Mouse (Mus musculus): ENCODE results near the gene 1700056E22Rik. TPM values are rescaled to one million over a fixed set of nuclear protein-coding genes. Genes with fewer than 3 reads are reported as not detected.

1700056E22Rik gene
- polyA plus RNA-seq, 2 experiments = 0.27 to 0.51 TPM

- no peaks in the 10 kb centered on the region for H3K9me3 ChIP-seq (ENCODE audit: control insufficient read depth, low read length)
- no peak for DNase-seq (ENCODE audit: low read depth in 3 of 3, low spot score in 3 of 3)
- 81% methylated on average over 2 of the region's 2 CpGs for WGBS (ENCODE audit: insufficient replicate concordance)
- no peak overlapping the region for H3K4me2 ChIP-seq (ENCODE audit: low read depth)
- no peaks in the 10 kb centered on the region for H3K27me3 ChIP-seq (ENCODE audit: control insufficient read depth, insufficient read depth, low read length)
- no peak for ATAC-seq (ENCODE audit: insufficient read depth)
- no peak for TF ChIP-seq EP300 (IDR thresholded peaks at IDR 0.05; ENCODE audit: low read depth)
- no peak for TF ChIP-seq CTCF (IDR thresholded peaks at IDR 0.05; ENCODE audit: low read depth)
- no peak overlapping the region for H3K9ac ChIP-seq (replicated peaks)
- no peaks in the 10 kb centered on the region for H3K4me1 ChIP-seq (replicated peaks; ENCODE audit: control insufficient read depth in 2 of 2, insufficient read depth in 2 of 2, low read length in 1 of 2)
- H3K4me3 ChIP-seq (ENCODE audit: insufficient read depth in 1 of 2, low read depth in 2 of 2, low read length in 2 of 2) = no peak overlapping the region
- no peaks in the 10 kb centered on the region for H3K36me3 ChIP-seq (replicated peaks; ENCODE audit: control insufficient read depth, insufficient read depth, low read depth)
- no peak overlapping the region for H3K27ac ChIP-seq
Measured at GRCm38 (mm10) chr1:184024631-184025030, 9.5 kb downstream of the 1700056E22Rik start.

GRCm38 (mm10) chr1:184023971-184024370, 10.1 kb downstream of the 1700056E22Rik start:
- WGBS (ENCODE audit: insufficient replicate concordance) = 39% methylated on average over 2 of the region's 2 CpGs
- H3K9me3 ChIP-seq (ENCODE audit: control insufficient read depth, low read length) = no peaks in the 10 kb centered on the region

GRCm38 (mm10) chr1:184019722-184020107, 14.4 kb downstream of the 1700056E22Rik start:
- no peak for ATAC-seq (ENCODE audit: insufficient read depth)

More at GRCm38 (mm10) chr1:184023971-184024370, 10.1 kb downstream of the 1700056E22Rik start:
- no peak for TF ChIP-seq CTCF (IDR thresholded peaks at IDR 0.05; ENCODE audit: low read depth)
- TF ChIP-seq EP300 (IDR thresholded peaks at IDR 0.05; ENCODE audit: low read depth) = no peak
- H3K27ac ChIP-seq = no peak overlapping the region
- no peak overlapping the region for H3K9ac ChIP-seq (replicated peaks)
- DNase-seq (ENCODE audit: low read depth in 3 of 3, low spot score in 3 of 3) = no peak
- H3K4me2 ChIP-seq (ENCODE audit: low read depth) = no peak overlapping the region
- no peaks in the 10 kb centered on the region for H3K27me3 ChIP-seq (ENCODE audit: control insufficient read depth, insufficient read depth, low read length)
- H3K4me3 ChIP-seq (ENCODE audit: insufficient read depth in 1 of 2, low read depth in 2 of 2, low read length in 2 of 2) = no peak overlapping the region
- H3K4me1 ChIP-seq (replicated peaks; ENCODE audit: control insufficient read depth in 2 of 2, insufficient read depth in 2 of 2, low read length in 1 of 2) = no peaks in the 10 kb centered on the region
- H3K36me3 ChIP-seq (replicated peaks; ENCODE audit: control insufficient read depth, insufficient read depth, low read depth) = no peaks in the 10 kb centered on the region
- ATAC-seq (ENCODE audit: insufficient read depth) = no peak

GRCm38 (mm10) chr1:184019042-184019721, 14.9 kb downstream of the 1700056E22Rik start:
- WGBS (ENCODE audit: insufficient replicate concordance) = 54% methylated on average over 6 of the region's 6 CpGs
- H3K9me3 ChIP-seq (ENCODE audit: control insufficient read depth, low read length) = no peaks in the 10 kb centered on the region
- H3K4me1 ChIP-seq (replicated peaks; ENCODE audit: control insufficient read depth in 2 of 2, insufficient read depth in 2 of 2, low read length in 1 of 2) = peaks cover 4 to 7% of the 10 kb centered on the region in 2 experiments; a peak in 3 of 4 replicates
- no peak overlapping the region for H3K4me2 ChIP-seq (ENCODE audit: low read depth)
- DNase-seq (ENCODE audit: low read depth in 3 of 3, low spot score in 3 of 3) (no peak), ATAC-seq (ENCODE audit: insufficient read depth) (no peak)
- TF ChIP-seq CTCF (IDR thresholded peaks at IDR 0.05; ENCODE audit: low read depth) = no peak
- no peak for TF ChIP-seq EP300 (IDR thresholded peaks at IDR 0.05; ENCODE audit: low read depth)
- no peak overlapping the region for H3K9ac ChIP-seq (replicated peaks)
- H3K36me3 ChIP-seq (replicated peaks; ENCODE audit: control insufficient read depth, insufficient read depth, low read depth) = no peaks in the 10 kb centered on the region
- no peak overlapping the region for H3K27ac ChIP-seq
- H3K27me3 ChIP-seq (ENCODE audit: control insufficient read depth, insufficient read depth, low read length) = no peaks in the 10 kb centered on the region
- H3K4me3 ChIP-seq (ENCODE audit: insufficient read depth in 1 of 2, low read depth in 2 of 2, low read length in 2 of 2) = no peak overlapping the region

More at GRCm38 (mm10) chr1:184019722-184020107, 14.4 kb downstream of the 1700056E22Rik start:
- no peak for DNase-seq (ENCODE audit: low read depth in 3 of 3, low spot score in 3 of 3)
- Histone ChIP-seq H3K27ac (no peak overlapping the region), H3K36me3 (replicated peaks; ENCODE audit: control insufficient read depth, insufficient read depth, low read depth) (no peaks in the 10 kb centered on the region), H3K9me3 (ENCODE audit: control insufficient read depth, low read length) (no peaks in the 10 kb centered on the region), H3K9ac (replicated peaks) (no peak overlapping the region), H3K4me2 (ENCODE audit: low read depth) (no peak overlapping the region), H3K4me3 (ENCODE audit: insufficient read depth in 1 of 2, low read depth in 2 of 2, low read length in 2 of 2) (no peak overlapping the region), H3K4me1 (replicated peaks; ENCODE audit: control insufficient read depth in 2 of 2, insufficient read depth in 2 of 2, low read length in 1 of 2) (peaks cover 4 to 7% of the 10 kb centered on the region in 2 experiments; a peak in 3 of 4 replicates), H3K27me3 (ENCODE audit: control insufficient read depth, insufficient read depth, low read length) (no peaks in the 10 kb centered on the region)
- WGBS (ENCODE audit: insufficient replicate concordance) = 31% methylated on average over 6 of the region's 6 CpGs
- TF ChIP-seq CTCF (IDR thresholded peaks at IDR 0.05; ENCODE audit: low read depth) (no peak), EP300 (IDR thresholded peaks at IDR 0.05; ENCODE audit: low read depth) (no peak)

GRCm38 (mm10) chr1:184017606-184018005, 16.5 kb downstream of the 1700056E22Rik start:
- no peak for ATAC-seq (ENCODE audit: insufficient read depth)
- Histone ChIP-seq H3K27ac (no peak overlapping the region), H3K27me3 (ENCODE audit: control insufficient read depth, insufficient read depth, low read length) (no peaks in the 10 kb centered on the region), H3K36me3 (replicated peaks; ENCODE audit: control insufficient read depth, insufficient read depth, low read depth) (no peaks in the 10 kb centered on the region), H3K9ac (replicated peaks) (no peak overlapping the region), H3K4me1 (replicated peaks; ENCODE audit: control insufficient read depth in 2 of 2, insufficient read depth in 2 of 2, low read length in 1 of 2) (peaks cover 4 to 7% of the 10 kb centered on the region in 2 experiments; a peak in 3 of 4 replicates), H3K9me3 (ENCODE audit: control insufficient read depth, low read length) (no peaks in the 10 kb centered on the region), H3K4me2 (ENCODE audit: low read depth) (no peak overlapping the region), H3K4me3 (ENCODE audit: insufficient read depth in 1 of 2, low read depth in 2 of 2, low read length in 2 of 2) (no peak overlapping the region)
- TF ChIP-seq EP300 (IDR thresholded peaks at IDR 0.05; ENCODE audit: low read depth) (no peak), CTCF (IDR thresholded peaks at IDR 0.05; ENCODE audit: low read depth) (no peak)
- WGBS (ENCODE audit: insufficient replicate concordance) = 45% methylated on average over 2 of the region's 2 CpGs
- no peak for DNase-seq (ENCODE audit: low read depth in 3 of 3, low spot score in 3 of 3)
